Mouse (Mus musculus) cortical plate, adult 2 months (tissue): ENCODE results near the gene Ildr2.

ENCODE experiments used
- CTCF ChIP-seq: fragments of 200-500 bp; IDR thresholded peaks from 2 replicates; pipeline ENCODE4 v1.5.1; 2011; ENCODE audit warnings: mild to moderate bottlenecking, control low read depth, low read length; ENCODE audit not compliant: insufficient read depth; ENCODE audit errors: extremely low read depth
- POLR2A ChIP-seq: fragments of 200-500 bp; IDR thresholded peaks from 2 replicates; pipeline ENCODE4 v1.6.1; 2011; ENCODE audit warnings: mild to moderate bottlenecking, low read length, control low read depth; ENCODE audit not compliant: insufficient read depth; ENCODE audit errors: extremely low read depth

- no peak for TF ChIP-seq CTCF
- TF ChIP-seq POLR2A, result no peak
Measured at GRCm38 (mm10) chr1:166362659-166363058, 108.7 kb downstream of the Ildr2 start.
